ENCODE assay signal across 31 mouse cellular contexts in the genomic region with DNA sequence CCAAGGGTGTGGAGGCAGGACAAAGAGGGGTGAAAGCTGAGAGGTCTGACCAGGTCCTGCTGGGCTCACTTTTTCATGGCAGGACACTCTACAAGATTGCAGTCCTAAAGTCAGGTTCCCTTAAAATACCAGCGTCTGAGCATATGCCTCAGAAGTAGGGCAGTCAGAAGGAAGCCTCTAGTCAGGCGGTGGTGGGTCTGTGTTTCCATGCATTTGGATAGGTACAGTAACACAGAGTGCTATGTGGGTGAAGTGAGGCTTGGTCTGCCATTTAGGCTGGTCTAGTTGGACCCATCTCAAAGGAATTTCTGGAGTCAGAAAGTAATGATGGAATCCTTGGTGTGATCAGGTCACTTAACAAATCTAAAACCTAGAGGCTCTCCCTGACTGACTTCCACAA. TPM values are rescaled to one million over a fixed set of nuclear protein-coding genes. Genes with fewer than 3 reads are reported as not detected.
DNase-seq lines count a peak whose midpoint lies in the region; ATAC-seq lines count a peak whose summit lies in the region.
"Had no signal": no experiment of that assay in that cellular context is flagged by ENCODE, and none has a peak within 500 bp of the region (broad histone marks: within the 10 kb centered on the region; RNA-seq: fewer than 3 reads in every experiment).

No protein-coding gene starts in this region.

- H3K36me3 ChIP-seq in heart, embryonic 12.5 days, result peaks cover 95% of the 10 kb centered on the region
- H3K36me3 ChIP-seq in heart, embryonic 16.5 days (ENCODE audit: control insufficient read depth, insufficient read depth), result peaks cover 68% of the 10 kb centered on the region
- peaks cover 38% of the 10 kb centered on the region for H3K36me3 ChIP-seq in midbrain, embryonic 11.5 days (ENCODE audit: control insufficient read depth, insufficient read depth, low read length)
- H3K36me3 ChIP-seq in midbrain, embryonic 16.5 days (ENCODE audit: control insufficient read depth, insufficient read depth, low read length), result peaks cover 66% of the 10 kb centered on the region

- H3K9ac ChIP-seq in heart, embryonic 12.5 days, result no peak overlapping the region
- no peak overlapping the region for H3K9ac ChIP-seq in heart, embryonic 16.5 days (ENCODE audit: low read length)
- H3K9ac ChIP-seq in midbrain, embryonic 11.5 days (ENCODE audit: low read length), result no peak overlapping the region
- no peak overlapping the region for H3K9ac ChIP-seq in midbrain, embryonic 16.5 days (ENCODE audit: low read depth, low read length)
- H3K9ac ChIP-seq: embryonic facial prominence, embryonic 13.5 days; forebrain, embryonic 12.5 days; forebrain, embryonic 15.5 days; hindbrain, embryonic 14.5 days had no signal

- H3K27ac ChIP-seq in heart, embryonic 12.5 days (ENCODE audit: poor library complexity, severe bottlenecking), result peak overlapping the region; percentile 22
- peak overlapping the region; percentile 44; the same call in 1 of the 2 replicates for H3K27ac ChIP-seq in heart, embryonic 16.5 days (ENCODE audit: low read length)
- H3K27ac ChIP-seq in midbrain, embryonic 11.5 days (ENCODE audit: low read depth, low read length), result no peak overlapping the region
- H3K27ac ChIP-seq in midbrain, embryonic 16.5 days (ENCODE audit: low read length), result no peak overlapping the region
- H3K27ac ChIP-seq: embryonic facial prominence, embryonic 10.5 days; embryonic facial prominence, embryonic 13.5 days; forebrain, embryonic 12.5 days; forebrain, embryonic 15.5 days; gastrocnemius, adult 2 months; heart, adult 2 months; hindbrain, embryonic 14.5 days; hindbrain, postnatal 0 days had no signal

- 0 out of 2 replicates have a peak, but pooled peaks have one; percentile 13 for ATAC-seq in heart, embryonic 12.5 days (ENCODE audit: insufficient number of reproducible peaks, low FRiP score)
- no peak for ATAC-seq in heart, embryonic 16.5 days (replicated peaks; ENCODE audit: extremely low read depth, insufficient read depth, low FRiP score)
- no peak for ATAC-seq in midbrain, embryonic 11.5 days (ENCODE audit: low FRiP score)
- no peak for ATAC-seq in midbrain, embryonic 16.5 days
- ATAC-seq: forebrain, embryonic 15.5 days; hindbrain, postnatal 0 days; inflammation-experienced regulatory T-cells, adult 6 months; intestine, embryonic 16.5 days; Patski had no signal

- peaks cover 16% of the 10 kb centered on the region for H3K4me1 ChIP-seq in heart, embryonic 12.5 days (replicated peaks)
- peaks cover 12% of the 10 kb centered on the region for H3K4me1 ChIP-seq in heart, embryonic 16.5 days (ENCODE audit: control insufficient read depth, insufficient read depth, low read length)
- no peaks in the 10 kb centered on the region for H3K4me1 ChIP-seq in midbrain, embryonic 11.5 days (ENCODE audit: control insufficient read depth, insufficient read depth, low read length)
- H3K4me1 ChIP-seq in midbrain, embryonic 16.5 days (ENCODE audit: control insufficient read depth, insufficient read depth, low read length), result no peaks in the 10 kb centered on the region
- H3K4me1 ChIP-seq: embryonic facial prominence, embryonic 10.5 days; embryonic facial prominence, embryonic 13.5 days; forebrain, embryonic 12.5 days; forebrain, embryonic 15.5 days had no signal

- no peak overlapping the region for H3K4me3 ChIP-seq in heart, embryonic 12.5 days
- no peak overlapping the region for H3K4me3 ChIP-seq in heart, embryonic 16.5 days (ENCODE audit: low read length)
- H3K4me3 ChIP-seq in midbrain, embryonic 11.5 days (ENCODE audit: low read depth, low read length), result no peak overlapping the region
- no peak overlapping the region for H3K4me3 ChIP-seq in midbrain, embryonic 16.5 days (ENCODE audit: low read depth, low read length)
- H3K4me3 ChIP-seq: embryonic facial prominence, embryonic 10.5 days; embryonic facial prominence, embryonic 13.5 days; erythroblast, embryonic 14.5 days; forebrain, embryonic 12.5 days; forebrain, embryonic 15.5 days; gastrocnemius, adult 2 months; heart, adult 2 months had no signal

- no peaks in the 10 kb centered on the region for H3K27me3 ChIP-seq in heart, embryonic 12.5 days (replicated peaks)
- no peaks in the 10 kb centered on the region for H3K27me3 ChIP-seq in heart, embryonic 16.5 days (ENCODE audit: control insufficient read depth, insufficient read depth, low read length)
- H3K27me3 ChIP-seq in midbrain, embryonic 11.5 days (ENCODE audit: control insufficient read depth, insufficient read depth, low read length), result no peaks in the 10 kb centered on the region
- no peaks in the 10 kb centered on the region for H3K27me3 ChIP-seq in midbrain, embryonic 16.5 days (ENCODE audit: control insufficient read depth, insufficient read depth, low read depth, low read length)
- H3K27me3 ChIP-seq: CH12.LX; embryonic facial prominence, embryonic 13.5 days; forebrain, embryonic 12.5 days; forebrain, embryonic 15.5 days; Patski had no signal

- no peak for DNase-seq in heart, adult 18-20 months
- DNase-seq in heart, adult 9 months (ENCODE audit: low spot score in 2 of 2), result no peak
- peak; percentile 41 for DNase-seq in midbrain, embryonic 11.5 days (ENCODE audit: low spot score, missing footprints)
- no peak for DNase-seq in adipocyte (ENCODE audit: low spot score)
- DNase-seq: B cell, adult 2 months; cerebellum, adult 11-12 months; cerebellum, adult 8-10 months; cerebellum, postnatal 10 days; cerebellum, postnatal 36 days; embryo, embryonic 11 days; gastrocnemius, adult 2 months; gastrocnemius, postnatal 14 days; heart, adult 2 months; heart, postnatal 10 days; heart, postnatal 36 days had no signal

- 84% methylated on average over 2 of the region's 2 CpGs for WGBS in heart, embryonic 12.5 days
- WGBS in heart, embryonic 16.5 days, result 81% methylated on average over 2 of the region's 2 CpGs
- WGBS in midbrain, embryonic 11.5 days, result 96% methylated on average over 2 of the region's 2 CpGs
- 94% methylated on average over 2 of the region's 2 CpGs for WGBS in midbrain, embryonic 16.5 days

- H3K4me2 ChIP-seq in heart, embryonic 12.5 days, result no peak overlapping the region
- H3K4me2 ChIP-seq in heart, embryonic 16.5 days (ENCODE audit: low read depth, low read length), result no peak overlapping the region
- H3K4me2 ChIP-seq in midbrain, embryonic 11.5 days, result no peak overlapping the region
- H3K4me2 ChIP-seq in midbrain, embryonic 16.5 days (ENCODE audit: low read length), result no peak overlapping the region
- H3K4me2 ChIP-seq: embryonic facial prominence, embryonic 13.5 days; forebrain, embryonic 12.5 days; forebrain, embryonic 15.5 days; heart, embryonic 11.5 days; hindbrain, embryonic 14.5 days had no signal

- H3K9me3 ChIP-seq in heart, embryonic 12.5 days (replicated peaks), result no peaks in the 10 kb centered on the region
- H3K9me3 ChIP-seq in heart, embryonic 16.5 days (replicated peaks; ENCODE audit: control insufficient read depth, low read length), result no peaks in the 10 kb centered on the region
- no peaks in the 10 kb centered on the region for H3K9me3 ChIP-seq in midbrain, embryonic 11.5 days (ENCODE audit: control insufficient read depth, low read length)
- H3K9me3 ChIP-seq in midbrain, embryonic 16.5 days (replicated peaks; ENCODE audit: control insufficient read depth, low read length, poor library complexity, severe bottlenecking), result no peaks in the 10 kb centered on the region
- H3K9me3 ChIP-seq: embryonic facial prominence, embryonic 10.5 days; embryonic facial prominence, embryonic 13.5 days; forebrain, embryonic 12.5 days; forebrain, embryonic 15.5 days; G1E had no signal

RNA-seq across cellular contexts. Expression of a gene that starts 18.1 kb away (rescaled TPM):
- 3.9 and 4.6 TPM in 2 replicates for polyA plus RNA-seq in heart, embryonic 12.5 days (2016; fragmentation: Nextera tagmentation; extraction: Ambion mirVana)
- total RNA-seq in heart, adult 18-20 months (2021), result under 1 TPM; 0.46 to 0.50 TPM
- polyA plus RNA-seq in heart, embryonic 16.5 days (2015; fragmentation: Nextera tagmentation; extraction: Ambion mirVana), result 4.8 and 5.8 TPM in 2 replicates
- 0.36 and 0.79 TPM in 2 replicates for polyA plus RNA-seq in midbrain, embryonic 11.5 days (2014; fragmentation: Nextera tagmentation; extraction: Ambion mirVana)
- 13.4 and 19.4 TPM in 2 replicates for polyA plus RNA-seq in midbrain, embryonic 16.5 days (2015; fragmentation: Nextera tagmentation; extraction: Ambion mirVana)
- total RNA-seq: CH12.LX; G1E; gastrocnemius, adult 2 months had no signal
- polyA plus RNA-seq: erythroblast, embryonic 14.5 days; G1E had no signal

RNA-seq across cellular contexts. Expression of a gene that starts 40.5 kb away (rescaled TPM):
- 25.1 and 26.5 TPM in 2 replicates for polyA plus RNA-seq in heart, embryonic 12.5 days (2016; fragmentation: Nextera tagmentation; extraction: Ambion mirVana)
- total RNA-seq in heart, adult 18-20 months (2021), result 10 to 100 TPM; 43.5 to 49.5 TPM
- polyA plus RNA-seq in heart, embryonic 16.5 days (2015; fragmentation: Nextera tagmentation; extraction: Ambion mirVana), result 44.4 and 45.5 TPM in 2 replicates
- polyA plus RNA-seq in midbrain, embryonic 11.5 days (2014; fragmentation: Nextera tagmentation; extraction: Ambion mirVana), result 27.4 and 28.2 TPM in 2 replicates
- polyA plus RNA-seq in midbrain, embryonic 16.5 days (2015; fragmentation: Nextera tagmentation; extraction: Ambion mirVana), result 45.2 and 48.2 TPM in 2 replicates

Comparison
In these comparisons a context has a peak if more than half of its experiments do, and no peak if none do; other contexts are left out.
1. H3K27ac ChIP-seq: peak in heart, embryonic 12.5 days (single experiment) and heart, embryonic 16.5 days (single experiment); none in midbrain, embryonic 11.5 days (single experiment) and midbrain, embryonic 16.5 days (single experiment).